Mouse (Mus musculus) yolk sac, embryonic 10.5 days (tissue): Measurements from ENCODE around the gene Foxd1.
A peak's percentile ranks its signal among the peaks of the same experiment; 100 is the strongest.

Experiments
- DNase-seq: peaks from one replicate; pipeline ENCODE4 v3.0.0-alpha.2; 2017; ENCODE audit warnings: low spot score

The Foxd1 gene

DNA sequence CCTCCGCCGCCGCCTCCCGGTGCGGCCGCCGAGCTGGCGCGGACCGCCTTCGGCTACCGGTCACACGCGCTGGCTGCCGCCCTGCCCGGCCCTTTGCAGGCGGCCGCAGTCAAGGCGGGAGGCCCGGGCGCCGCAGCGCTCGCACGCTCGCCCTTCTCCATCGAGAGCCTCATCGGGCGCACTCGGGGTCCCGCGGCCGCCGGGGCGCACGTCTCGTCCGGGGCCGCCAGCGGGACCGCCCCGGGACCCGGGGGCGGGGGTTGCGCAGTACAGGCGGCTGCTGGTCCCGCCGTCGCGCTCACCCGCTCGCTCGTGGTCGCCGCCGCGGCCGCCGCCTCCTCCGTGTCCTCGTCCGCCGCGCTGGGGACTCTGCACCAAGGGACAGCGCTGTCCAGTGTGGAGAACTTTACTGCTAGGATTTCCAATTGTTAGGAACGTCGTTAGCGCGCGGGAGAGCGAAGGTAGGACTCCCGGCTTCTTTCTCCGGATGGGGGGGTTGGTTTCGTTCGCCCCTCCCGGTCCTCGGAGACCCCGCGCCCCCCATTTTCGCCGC, 1.6 kb downstream of the Foxd1 start:
- DNase-seq = peak; percentile 33

DNA sequence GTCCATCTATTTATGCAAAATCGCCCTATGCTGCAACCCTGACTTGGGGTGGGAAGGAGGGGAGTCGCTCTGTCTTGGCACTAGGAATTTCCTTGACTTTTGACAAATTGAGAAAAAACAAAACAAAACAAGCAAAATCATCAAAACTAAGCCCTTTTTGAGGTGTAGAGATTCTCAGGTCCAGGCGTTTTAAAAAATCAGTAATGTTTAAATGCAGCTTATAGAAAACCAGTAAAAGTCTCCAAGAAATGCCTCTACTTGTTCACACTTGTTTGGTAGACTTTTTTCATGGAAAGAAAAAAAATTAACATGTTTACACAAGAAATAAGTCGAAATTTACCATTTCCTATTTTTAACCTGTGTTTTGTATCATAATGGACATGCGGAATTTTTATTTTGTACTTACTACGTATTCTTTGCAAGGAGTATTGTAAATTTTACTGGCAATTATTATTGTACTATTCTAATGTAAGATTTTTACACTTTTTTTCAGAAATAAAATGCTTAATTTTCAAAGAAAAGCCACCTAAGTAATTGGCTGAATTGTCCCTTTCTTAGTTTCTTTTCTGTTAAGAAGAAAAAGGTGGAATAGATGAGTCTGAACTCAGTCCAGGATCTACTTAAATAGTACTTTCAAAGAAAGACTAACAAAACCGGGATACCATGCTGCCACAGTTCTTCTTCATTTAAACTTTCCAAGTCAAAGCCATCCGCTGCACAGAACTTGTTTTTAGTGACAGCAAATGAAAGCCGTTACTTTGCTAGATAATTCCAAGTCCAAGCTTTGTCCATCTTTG, 2.3 kb downstream of the Foxd1 start:
- DNase-seq = no peak

GRCm38 (mm10) chr13:98356973-98357425, 3.0 kb downstream of the Foxd1 start:
- no peak for DNase-seq

GRCm38 (mm10) chr13:98357433-98358423, 3.7 kb downstream of the Foxd1 start:
- no peak for DNase-seq

DNA sequence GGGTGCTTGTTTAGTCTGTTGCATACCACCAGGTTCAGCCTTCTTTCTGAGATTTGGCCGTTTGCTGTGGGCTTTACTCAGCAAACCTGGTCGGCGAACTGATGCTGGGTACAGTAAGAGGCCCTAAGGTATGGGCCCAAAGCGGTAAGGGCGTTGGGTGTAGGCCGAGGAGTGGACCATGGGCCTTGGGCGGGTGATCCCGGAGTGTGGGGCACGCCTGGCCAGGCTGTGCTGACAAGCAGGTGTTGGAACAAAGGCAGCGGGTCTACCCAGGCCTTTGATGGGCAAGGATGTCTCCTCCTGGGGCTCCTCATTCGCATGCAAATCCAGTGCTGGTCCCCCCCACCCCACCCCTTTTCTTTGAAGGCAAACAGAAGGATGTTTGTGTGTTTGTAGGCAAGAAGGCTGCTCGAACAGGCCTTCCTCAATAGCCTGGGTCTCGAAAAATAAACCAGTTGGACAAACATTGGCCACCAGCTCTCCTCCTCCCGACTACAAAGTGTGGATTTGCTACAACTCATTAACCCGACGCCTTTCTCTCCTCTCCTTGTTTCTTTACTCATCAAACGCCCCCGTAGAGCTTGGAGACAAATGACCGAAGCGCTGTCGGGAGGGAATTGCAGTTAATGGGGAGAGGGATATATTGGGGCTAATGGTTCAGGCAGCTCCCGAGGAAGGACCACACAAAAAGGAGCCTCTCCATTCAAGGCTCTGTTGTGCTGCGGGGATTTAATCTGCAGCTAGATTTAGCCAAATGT, 4.6 kb downstream of the Foxd1 start:
- DNase-seq = no peak

DNA sequence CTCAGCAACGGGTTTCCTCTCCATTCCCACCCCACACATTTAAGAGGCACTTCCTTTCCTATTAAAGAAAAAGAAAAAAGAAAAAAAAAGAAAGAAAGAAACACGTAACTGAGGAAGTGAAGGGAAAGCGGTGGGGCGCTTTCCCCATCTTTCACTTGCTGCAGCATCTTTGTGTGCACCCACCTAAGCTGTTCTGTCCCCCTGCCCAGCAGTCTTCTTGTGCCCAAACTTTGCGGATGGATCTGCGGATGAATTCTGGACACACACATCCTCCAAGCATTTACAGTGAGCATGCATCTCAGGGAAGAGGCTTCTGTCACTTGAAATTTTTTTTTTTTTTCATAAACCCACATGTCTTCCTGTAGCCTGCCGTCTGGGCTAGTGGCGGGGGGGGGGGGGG, 5.3 kb downstream of the Foxd1 start:
- DNase-seq = no peak

DNA sequence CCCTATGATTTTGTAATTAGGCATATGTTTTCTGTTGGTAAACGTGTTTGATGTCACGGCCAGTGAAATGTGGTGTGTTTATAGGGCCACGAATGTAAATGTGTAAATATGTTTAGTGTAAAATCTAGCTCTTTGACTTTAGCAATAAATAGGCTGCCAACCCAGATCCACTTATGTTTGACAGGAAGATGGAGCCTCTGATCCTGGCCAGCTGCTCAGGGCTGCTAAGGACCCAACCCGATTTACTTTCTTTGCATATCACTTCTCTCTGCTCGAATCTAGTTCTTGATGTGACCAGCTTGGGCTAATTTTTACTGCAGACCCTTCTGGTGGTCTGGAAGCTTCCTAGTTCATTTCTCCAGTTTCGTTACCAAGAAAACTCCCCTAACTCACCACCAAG, 6.3 kb downstream of the Foxd1 start:
- DNase-seq = no peak

- no peak for DNase-seq
Observed at GRCm38 (mm10) chr13:98361161-98361560, 7.1 kb downstream of the Foxd1 start.

GRCm38 (mm10) chr13:98363046-98363445, 9.0 kb downstream of the Foxd1 start:
- no peak for DNase-seq

DNA sequence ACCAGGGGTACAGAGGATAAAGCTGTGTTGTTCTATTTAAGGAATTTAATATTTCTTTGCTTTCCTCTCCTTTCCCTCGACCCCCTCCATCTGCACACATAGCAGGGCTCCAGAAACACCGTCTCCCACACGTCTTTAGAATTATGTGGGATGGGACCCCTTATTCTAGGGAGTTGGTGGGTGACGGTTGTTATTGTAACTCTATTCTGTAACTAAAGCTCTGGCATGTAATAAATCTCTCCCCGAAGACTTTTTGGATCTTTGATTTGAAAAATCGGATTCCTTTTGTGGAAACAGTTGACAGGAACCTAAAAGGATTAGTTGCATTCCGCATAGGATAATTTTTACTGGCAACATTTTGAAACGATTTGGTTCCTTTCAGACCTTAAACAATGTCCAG, 11.0 kb downstream of the Foxd1 start:
- DNase-seq = no peak

DNA sequence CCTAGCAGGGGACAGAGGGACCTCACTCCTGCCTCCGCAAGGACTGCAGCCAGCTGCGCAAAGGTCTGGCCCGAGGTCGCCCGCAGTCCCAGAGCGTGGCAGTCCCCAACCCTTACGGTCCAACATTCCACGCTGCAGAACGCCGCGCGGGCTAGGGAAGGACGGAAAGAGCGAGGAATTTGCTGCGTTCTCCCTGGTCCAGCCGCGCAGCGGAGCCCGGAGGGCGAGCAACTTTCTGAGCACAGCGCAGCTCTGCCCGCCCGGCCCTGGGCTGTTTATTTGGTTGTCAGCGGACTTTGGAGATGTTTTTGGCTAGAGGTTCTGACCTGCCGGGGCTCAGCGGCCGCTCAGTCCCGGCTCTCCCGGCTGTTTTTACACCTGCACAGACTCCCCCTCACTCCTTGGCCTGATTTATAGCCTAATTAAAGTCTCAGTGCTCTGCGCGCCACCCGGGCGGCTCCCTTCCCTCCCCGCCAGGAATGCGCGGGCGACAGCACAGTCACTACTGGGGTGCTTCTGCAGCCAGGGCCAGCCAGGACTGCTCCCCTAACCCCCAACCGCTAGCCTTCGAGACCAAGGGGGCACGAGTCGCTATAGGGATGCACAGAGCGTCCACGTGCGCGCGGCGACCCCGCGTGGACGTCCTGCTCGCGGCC, 11.9 kb downstream of the Foxd1 start:
- peak; percentile 50 for DNase-seq

- DNase-seq = no peak
Observed at GRCm38 (mm10) chr13:98366469-98367275, 12.6 kb downstream of the Foxd1 start.

GRCm38 (mm10) chr13:98367601-98368000, 13.6 kb downstream of the Foxd1 start:
- DNase-seq = no peak

DNA sequence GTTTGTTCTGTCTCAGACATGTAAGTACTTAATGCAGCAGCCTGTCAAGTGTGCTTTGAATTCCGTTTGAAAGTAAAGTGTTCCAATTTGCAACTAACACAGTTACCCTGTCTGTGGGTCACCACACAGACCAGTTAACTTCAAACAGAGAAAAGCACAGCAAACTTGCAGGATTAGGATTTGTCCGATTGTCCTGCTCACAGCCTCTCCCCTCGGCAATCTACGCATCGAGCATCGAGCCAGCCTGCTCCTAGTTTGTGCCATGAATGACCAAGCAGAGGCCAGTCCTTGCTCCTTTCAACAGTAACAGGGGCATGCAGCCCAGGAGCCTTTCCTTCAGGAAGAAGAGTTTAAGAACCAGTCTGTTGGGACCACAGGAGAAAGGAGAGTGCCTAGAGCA, 15.0 kb downstream of the Foxd1 start:
- DNase-seq = no peak

- no peak for DNase-seq
Observed at GRCm38 (mm10) chr13:98374560-98374959, 20.5 kb downstream of the Foxd1 start.

- DNase-seq = no peak
Observed at GRCm38 (mm10) chr13:98374979-98375378, 20.9 kb downstream of the Foxd1 start.

DNA sequence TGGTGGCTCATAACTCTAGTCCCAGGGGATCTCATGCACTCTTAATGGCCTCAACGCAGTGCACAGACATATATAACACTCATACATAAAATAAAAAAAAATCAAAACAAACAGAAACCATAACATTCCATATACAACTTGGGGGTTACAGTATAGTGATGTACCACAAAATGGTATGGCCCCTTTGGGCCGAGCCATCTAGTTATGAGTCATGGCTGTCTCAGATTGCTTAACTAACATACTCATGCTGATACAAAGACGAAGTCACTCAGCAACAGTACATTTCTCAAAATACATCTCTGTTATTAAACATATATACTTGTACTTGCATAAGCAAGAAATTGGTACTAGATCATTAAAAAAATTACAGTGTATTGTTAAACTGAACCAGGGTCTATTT, 23.7 kb downstream of the Foxd1 start:
- DNase-seq = no peak

DNA sequence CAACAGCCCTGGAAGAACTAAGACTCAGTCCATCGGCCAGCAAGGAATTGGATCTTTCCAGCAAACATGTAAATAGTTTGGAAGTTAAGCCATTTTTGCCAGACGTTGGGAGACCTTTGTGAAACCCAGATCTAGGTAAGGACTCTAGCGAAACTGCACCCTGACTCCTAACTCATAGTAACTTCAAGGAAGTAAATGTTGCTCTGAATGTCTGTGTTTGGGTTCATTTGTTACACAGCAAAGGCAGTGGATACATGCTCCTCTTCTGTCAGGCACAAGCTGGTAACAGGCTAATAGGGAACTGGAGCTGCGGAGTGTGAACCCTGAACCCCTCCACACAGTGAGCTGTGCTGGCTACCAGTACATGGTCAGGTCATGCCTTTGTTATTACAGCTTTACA, 28.7 kb downstream of the Foxd1 start:
- DNase-seq = no peak

DNA sequence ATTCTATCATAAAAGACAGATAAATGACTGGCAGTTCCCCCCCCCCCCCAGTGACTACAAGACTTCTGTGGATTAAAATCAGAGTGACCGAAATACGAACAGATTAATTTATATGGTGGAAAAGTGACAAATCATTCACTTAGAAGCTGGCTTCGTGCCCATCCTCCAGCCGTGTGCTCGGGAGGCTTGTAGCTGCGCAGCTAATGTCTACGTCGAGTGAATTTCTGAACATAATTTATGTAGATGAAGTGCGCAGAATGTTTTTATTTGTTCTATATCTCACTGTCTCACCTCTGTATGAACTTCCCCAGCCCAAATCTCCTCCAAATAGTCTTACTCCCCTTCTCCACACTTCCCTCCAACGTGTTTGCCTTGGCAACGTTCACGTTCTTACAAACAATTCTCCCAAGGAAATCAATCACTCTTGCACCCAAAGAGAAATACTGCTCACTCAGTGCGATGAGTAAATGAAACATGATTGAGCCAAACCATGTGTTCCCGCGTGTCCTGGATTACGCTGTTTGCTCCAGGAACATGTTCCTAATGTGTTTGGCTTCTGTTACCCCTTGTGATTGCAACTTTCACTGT, 30.0 kb downstream of the Foxd1 start:
- DNase-seq = no peak

DNA sequence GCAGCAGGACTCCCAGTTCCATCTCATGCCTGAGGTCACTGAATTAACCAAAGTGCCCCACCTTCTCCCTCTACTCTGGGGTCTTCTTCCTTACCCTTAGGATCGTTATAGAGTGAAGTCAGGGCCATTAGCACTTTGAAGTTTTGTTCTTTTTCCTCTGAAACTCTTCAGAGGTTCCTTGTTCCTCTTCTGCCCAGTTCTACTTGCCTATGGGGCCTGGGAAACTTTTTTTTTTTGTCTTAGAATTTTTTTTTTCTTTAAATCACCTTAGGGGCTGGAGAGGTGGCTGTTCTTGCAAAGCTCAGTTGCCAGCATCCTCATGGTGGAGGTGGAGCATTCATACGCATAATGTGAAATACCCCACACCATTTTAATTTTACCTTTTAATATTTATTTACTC, 31.8 kb downstream of the Foxd1 start:
- no peak for DNase-seq
